Mouse (Mus musculus) midbrain, postnatal 0 days (tissue): ENCODE data around the gene Atf6. TPM values are rescaled to one million over a fixed set of nuclear protein-coding genes. Genes with fewer than 3 reads are reported as not detected.

ENCODE experiments used
- ATAC-seq: fragments of 200-750 bp; cut with Nextera tagmentation; 2 replicates; pipeline ENCODE4 v1.8.0; 2017; ENCODE audit warnings: moderate number of reproducible peaks, mild to moderate bottlenecking, moderate TSS enrichment, moderate library complexity; ENCODE audit not compliant: low FRiP score
- DNase-seq: peaks from one replicate; pipeline ENCODE4 v3.0.0-alpha.2; 2015; ENCODE audit warnings: low spot score
- H3K27ac ChIP-seq: fragments of 300-500 bp; sonication (generic); 2 replicates; pipeline ENCODE4 v1.5.1; 2014; ENCODE audit warnings: low read depth, mild to moderate bottlenecking, low read length, mixed read lengths
- H3K27me3 ChIP-seq: fragments of 300-500 bp; sonication (generic); 2 replicates; pipeline ENCODE4 v1.6.1; 2014; ENCODE audit warnings: low read length, control low read depth, mixed read lengths; ENCODE audit not compliant: insufficient read depth
- H3K36me3 ChIP-seq: fragments of 300-500 bp; sonication (generic); 2 replicates; pipeline ENCODE4 v1.6.1; 2014; ENCODE audit warnings: low read length, control low read depth, mixed read lengths; ENCODE audit not compliant: insufficient read depth
- H3K4me1 ChIP-seq: fragments of 300-500 bp; sonication (generic); 2 replicates; pipeline ENCODE4 v1.6.1; 2014; ENCODE audit warnings: mild to moderate bottlenecking, control low read depth, antibody characterized with exemption, low read length, mixed read lengths; ENCODE audit not compliant: insufficient read depth
- H3K4me2 ChIP-seq: fragments of 300-500 bp; sonication (generic); 2 replicates; pipeline ENCODE4 v1.6.1; 2014; ENCODE audit warnings: low read depth, mild to moderate bottlenecking, low read length, mixed read lengths; ENCODE audit not compliant: poor library complexity, severe bottlenecking
- H3K4me3 ChIP-seq: fragments of 300-500 bp; sonication (generic); 2 replicates; pipeline ENCODE4 v1.5.1; 2014; ENCODE audit warnings: low read depth, mild to moderate bottlenecking, low read length, moderate library complexity
- H3K9ac ChIP-seq: fragments of 300-500 bp; sonication (generic); replicated peaks from 2 replicates; pipeline ENCODE4 v1.6.1; 2014; ENCODE audit warnings: mild to moderate bottlenecking, low read length, moderate library complexity, mixed read lengths; ENCODE audit not compliant: poor library complexity, severe bottlenecking
- H3K9me3 ChIP-seq: fragments of 300-500 bp; sonication (generic); 2 replicates; pipeline ENCODE4 v1.6.1; 2016; ENCODE audit warnings: low read length, control low read depth
- CTCF ChIP-seq: IDR thresholded peaks from 2 replicates; pipeline ENCODE4 v1.5.1; 2016; ENCODE audit warnings: antibody characterized with exemption, mild to moderate bottlenecking
- WGBS: fragments of 180-500 bp; shearing (Covaris S2); extraction: QIAGEN DNeasy Blood & Tissue Kit; methylation state at CpG from one replicate; pipeline ENCODE4 v1.1.7; 2014; 5-methylcytosine and 5-hydroxymethylcytosine counted together
- polyA plus RNA-seq: library from polyadenylated mRNA; unstranded; fragments of >200 nt; fragmentation: Nextera tagmentation; extraction: Ambion mirVana; gene quantifications from 2 replicates; pipeline ENCODE4 v1.2.1, GENCODE M21; 2015
- total RNA-seq: library from RNA; depleted of rRNA; stranded (reverse); fragments of >200 nt; gene quantifications from 2 replicates; pipeline ENCODE4 v1.2.3, GENCODE M21; 2014

The Atf6 gene
- total and polyA plus RNA-seq, 2 experiments from 2014 or later, result 5.4 to 17.4 TPM

GRCm38 (mm10) chr1:170871961-170872360, 4.4 kb upstream of the Atf6 start:
- H3K27me3 ChIP-seq, result no peaks in the 10 kb centered on the region
- no peak for DNase-seq

DNA sequence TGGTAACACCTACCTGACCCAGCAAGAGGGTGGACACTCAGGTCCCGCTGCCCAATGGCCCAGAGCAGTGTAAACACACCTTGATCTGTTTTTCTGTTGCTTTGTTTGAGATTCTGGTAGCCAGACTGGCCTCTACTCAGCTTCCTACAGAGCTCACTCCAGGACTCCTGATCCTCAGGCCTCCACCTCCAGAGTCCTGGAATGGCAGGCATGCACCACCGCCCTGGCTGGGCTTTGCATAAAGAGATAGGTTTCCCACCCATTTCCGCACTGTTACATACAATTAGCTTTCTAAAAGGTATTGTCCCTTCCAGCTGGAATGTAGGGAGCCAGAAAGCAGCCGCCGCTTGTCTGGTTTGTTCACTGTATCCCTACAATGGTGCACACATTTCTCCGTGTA, 3.8 kb upstream of the Atf6 start:
- WGBS, result 91% methylated on average over 6 of the region's 6 CpGs
- Histone ChIP-seq H3K4me2 (no peak overlapping the region), H3K27ac (no peak overlapping the region), H3K4me3 (no peak overlapping the region), H3K36me3 (peaks cover 11% of the 10 kb centered on the region), H3K27me3 (no peaks in the 10 kb centered on the region), H3K9me3 (no peaks in the 10 kb centered on the region), H3K4me1 (no peaks in the 10 kb centered on the region), H3K9ac (no peak overlapping the region)
- no peak for TF ChIP-seq CTCF
- ATAC-seq (no peak), DNase-seq (no peak)

More at GRCm38 (mm10) chr1:170871961-170872360, 4.4 kb upstream of the Atf6 start:
- TF ChIP-seq CTCF, result no peak
- Histone ChIP-seq H3K27ac (no peak overlapping the region), H3K9me3 (no peaks in the 10 kb centered on the region), H3K4me1 (no peaks in the 10 kb centered on the region), H3K4me3 (no peak overlapping the region), H3K4me2 (no peak overlapping the region), H3K36me3 (peaks cover 11% of the 10 kb centered on the region), H3K9ac (no peak overlapping the region)
- WGBS, result 92% methylated on average over 2 of the region's 2 CpGs
- ATAC-seq, result no peak

DNA sequence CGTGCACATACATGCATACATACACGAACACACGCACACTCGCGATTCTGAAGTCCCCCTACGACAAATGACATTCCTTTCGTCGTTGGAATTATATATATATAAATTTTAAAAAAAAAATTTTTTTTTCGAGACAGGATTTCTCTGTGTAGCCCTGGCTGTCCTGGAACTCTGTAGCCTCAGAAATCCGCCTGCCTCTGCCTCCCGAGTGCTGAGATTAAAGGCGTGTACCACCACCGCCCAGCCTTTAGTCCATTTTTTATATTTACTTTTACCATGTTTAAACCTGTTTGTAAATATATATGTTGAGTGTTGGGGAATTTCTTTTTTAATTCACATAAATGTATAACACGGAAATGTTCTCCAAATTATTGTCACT, 1.3 kb upstream of the Atf6 start:
- 18% methylated on average over 14 of the region's 14 CpGs for WGBS
- peak; percentile 4; the same call in 1 of the 2 replicates for ATAC-seq

DNA sequence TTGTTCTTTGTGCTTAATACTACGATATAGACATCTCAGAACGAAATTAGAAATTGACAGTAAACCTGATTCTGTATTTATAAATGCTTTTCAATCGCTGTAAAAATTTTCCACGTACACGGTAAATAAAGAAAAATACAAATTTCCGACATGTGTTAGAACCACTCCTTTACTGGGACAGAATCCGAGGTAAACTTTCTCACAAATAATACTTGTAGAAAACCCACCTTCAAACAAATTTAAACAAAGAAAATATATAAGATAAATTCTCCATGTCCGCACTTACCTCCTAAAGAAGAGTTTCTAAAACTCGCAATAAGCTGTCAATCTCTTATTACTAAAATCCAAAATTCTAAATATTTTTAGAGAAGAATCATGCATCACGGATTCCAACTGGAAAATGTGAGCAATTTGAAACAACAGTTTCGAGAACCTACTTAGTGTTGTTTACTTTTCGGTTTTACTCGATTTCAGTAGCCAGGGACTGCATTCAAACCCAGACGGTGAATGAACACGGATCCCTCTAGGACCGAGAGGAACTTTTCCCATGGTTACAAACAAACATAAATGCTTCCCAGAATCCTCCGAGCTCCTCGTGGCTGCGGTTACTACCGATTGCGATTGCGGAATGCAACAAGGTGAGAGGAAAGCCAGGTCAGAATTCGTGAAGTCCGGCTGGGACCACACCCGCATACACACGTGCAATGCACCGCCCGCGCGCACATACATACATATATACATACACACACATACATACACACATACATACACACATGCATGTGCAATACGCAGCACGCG, 735 bp upstream of the Atf6 start:
- Histone ChIP-seq H3K36me3 (no peaks in the 10 kb centered on the region), H3K4me1 (no peaks in the 10 kb centered on the region), H3K9ac (peak overlapping the region; percentile 54), H3K9me3 (no peaks in the 10 kb centered on the region), H3K27ac (peak overlapping the region; percentile 55; the same call in 1 of the 2 replicates), H3K27me3 (no peaks in the 10 kb centered on the region), H3K4me3 (peak overlapping the region; percentile 69), H3K4me2 (peak overlapping the region; percentile 62)
- peak; percentile 92 for DNase-seq
- no peak for TF ChIP-seq CTCF
- WGBS, result 1% methylated on average over 33 of the region's 33 CpGs
- ATAC-seq, result peak; percentile 83

More for the DNA sequence above, 1.3 kb upstream of the Atf6 start:
- H3K4me2 ChIP-seq, result peak overlapping the region; percentile 62
- H3K4me3 ChIP-seq, result peak overlapping the region; percentile 69
- TF ChIP-seq CTCF, result no peak
- H3K27me3 ChIP-seq, result no peaks in the 10 kb centered on the region
- DNase-seq, result no peak
- H3K27ac ChIP-seq, result peak overlapping the region; percentile 55; the same call in 1 of the 2 replicates
- no peaks in the 10 kb centered on the region for H3K9me3 ChIP-seq
- H3K36me3 ChIP-seq, result 0 out of 2 replicates have a peak, but pooled peaks cover 2% of the 10 kb centered on the region
- peak overlapping the region; percentile 54 for H3K9ac ChIP-seq
- H3K4me1 ChIP-seq, result no peaks in the 10 kb centered on the region

- ATAC-seq (peak; percentile 57), DNase-seq (peak; percentile 31)
- Histone ChIP-seq H3K9ac (peak overlapping the region; percentile 66), H3K27ac (peak overlapping the region; percentile 69), H3K27me3 (no peaks in the 10 kb centered on the region), H3K4me3 (peak overlapping the region; percentile 69), H3K4me2 (peak overlapping the region; percentile 62), H3K36me3 (no peaks in the 10 kb centered on the region), H3K9me3 (no peaks in the 10 kb centered on the region), H3K4me1 (no peaks in the 10 kb centered on the region)
- 4% methylated on average over 30 of the region's 30 CpGs for WGBS
- TF ChIP-seq CTCF, result no peak
These were observed 430 bp downstream of the Atf6 start for GRCm38 (mm10) chr1:170866992-170867690.

GRCm38 (mm10) chr1:170865406-170865805, 2.2 kb downstream of the Atf6 start:
- no peak for DNase-seq

More at GRCm38 (mm10) chr1:170865406-170865805, 2.2 kb downstream of the Atf6 start:
- Histone ChIP-seq H3K27ac (no peak overlapping the region), H3K9me3 (no peaks in the 10 kb centered on the region), H3K36me3 (no peaks in the 10 kb centered on the region), H3K27me3 (no peaks in the 10 kb centered on the region), H3K4me2 (no peak overlapping the region), H3K9ac (no peak overlapping the region), H3K4me1 (no peaks in the 10 kb centered on the region), H3K4me3 (no peak overlapping the region)
- 90% methylated on average over 5 of the region's 5 CpGs for WGBS
- no peak for TF ChIP-seq CTCF
- ATAC-seq, result no peak
